Mouse (Mus musculus) lung, postnatal 25 days (tissue): ENCODE measurements around the gene Wnt16.
"Not testable (repeated sequence)": the region's sequence is repeated elsewhere in the genome, so short reads cannot be mapped to it uniquely, and the experiment has no call there.

Experiments
- DNase-seq: peaks from one replicate; pipeline ENCODE4 v3.0.0; 2022; ENCODE audit warnings: low spot score

Wnt16 gene

DNA sequence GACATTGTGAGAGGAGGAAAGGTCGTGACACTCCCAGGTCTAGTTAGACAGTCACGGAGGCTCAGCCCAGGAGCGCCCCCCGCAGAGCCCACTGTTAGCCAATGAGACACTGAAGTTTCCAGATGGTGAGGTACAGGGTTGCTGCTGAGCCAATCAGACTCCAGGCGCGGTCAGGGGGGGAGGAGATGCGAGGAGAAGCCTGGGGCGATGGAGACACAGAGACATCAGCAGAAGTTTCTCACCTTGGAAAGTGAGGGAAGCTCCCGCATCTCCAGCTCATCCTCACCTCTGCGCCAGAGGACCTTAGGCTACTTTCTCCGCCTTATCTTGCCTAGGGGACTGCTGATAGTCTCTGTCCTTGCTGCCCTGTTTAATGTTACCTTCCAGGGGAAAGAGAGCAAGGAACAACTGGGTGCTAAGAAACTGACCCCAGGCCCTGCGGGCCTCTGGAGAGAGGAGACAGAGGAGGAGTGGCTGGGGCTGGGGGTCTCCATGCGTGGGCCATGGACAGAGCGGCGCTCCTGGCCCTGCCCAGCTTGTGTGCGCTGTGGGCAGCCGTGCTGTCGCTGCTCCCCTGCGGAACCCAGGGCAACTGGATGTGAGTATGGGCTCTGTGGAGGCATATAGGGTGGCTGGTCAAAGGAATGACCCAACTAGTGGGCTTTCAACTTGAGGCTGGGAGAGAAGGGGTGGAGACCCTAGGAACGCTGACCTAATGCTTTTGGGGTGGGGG, at the start of gene Wnt16:
TSS of gene Wnt16 (plus strand) at position 224 of the 733 bp plus-strand sequence.
- DNase-seq, result no peak

DNA sequence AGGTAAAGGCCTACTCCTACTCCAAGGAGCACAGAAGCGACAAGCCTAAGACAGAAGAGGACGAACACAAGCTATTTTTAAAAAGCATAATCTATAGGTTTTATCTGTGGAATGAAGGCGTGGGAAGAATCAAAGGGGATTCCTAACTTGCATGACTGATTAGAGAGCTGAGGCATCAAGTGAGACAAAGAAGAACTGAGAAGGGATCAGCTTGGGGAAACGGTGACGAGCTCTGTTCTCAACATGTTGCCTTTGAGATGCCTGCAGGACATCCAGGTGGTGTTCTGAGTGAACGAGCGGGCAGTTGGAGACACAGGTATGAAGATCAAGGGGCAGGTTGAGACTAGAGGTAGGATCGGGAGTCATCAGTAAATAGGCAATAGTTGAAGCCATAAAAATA, 44.7 kb upstream of the Wnt16 start:
- no peak for DNase-seq

GRCm38 (mm10) chr6:22246696-22247095, 41.3 kb upstream of the Wnt16 start:
- no peak for DNase-seq

DNA sequence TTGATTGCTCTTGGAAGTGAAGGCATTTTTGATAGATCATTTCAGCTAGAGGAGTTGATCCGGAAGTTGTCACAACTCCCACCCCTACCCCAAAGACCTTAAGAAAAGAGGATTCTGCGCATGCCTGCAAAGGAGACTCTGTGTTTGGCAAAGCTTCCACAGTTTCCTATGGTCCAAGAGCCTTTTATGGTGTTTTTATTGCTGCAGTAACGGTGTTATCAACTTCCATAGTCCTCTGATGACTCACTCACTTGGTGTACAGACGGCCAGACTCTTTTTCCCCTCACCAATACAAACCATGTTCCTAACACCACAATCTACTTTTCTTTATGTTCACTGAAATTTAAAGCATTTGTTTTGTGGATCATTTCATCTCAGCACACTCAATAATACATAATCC, 29.2 kb upstream of the Wnt16 start:
- DNase-seq, result no peak

GRCm38 (mm10) chr6:22262519-22262918, 25.5 kb upstream of the Wnt16 start:
- no peak for DNase-seq

DNA sequence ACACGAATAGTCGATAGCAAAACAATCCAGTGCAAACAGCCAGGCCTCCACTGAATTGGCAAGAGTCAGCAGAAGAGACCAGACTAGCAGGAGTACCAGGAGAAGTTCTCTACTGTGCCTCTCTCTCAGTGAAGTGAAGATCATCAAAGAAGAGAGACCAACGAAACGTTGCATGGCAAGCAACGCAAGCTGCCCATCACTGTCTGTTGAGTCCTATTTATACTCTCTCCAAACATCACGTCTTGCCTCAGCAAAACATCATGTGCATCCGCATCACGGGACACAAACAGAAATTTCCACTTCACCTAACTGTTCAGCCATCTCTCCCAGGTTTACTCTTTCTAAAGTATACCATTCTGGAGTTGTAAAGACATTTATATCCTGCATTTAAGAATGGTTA, 23.9 kb upstream of the Wnt16 start:
- not testable (repeated sequence) for DNase-seq

DNA sequence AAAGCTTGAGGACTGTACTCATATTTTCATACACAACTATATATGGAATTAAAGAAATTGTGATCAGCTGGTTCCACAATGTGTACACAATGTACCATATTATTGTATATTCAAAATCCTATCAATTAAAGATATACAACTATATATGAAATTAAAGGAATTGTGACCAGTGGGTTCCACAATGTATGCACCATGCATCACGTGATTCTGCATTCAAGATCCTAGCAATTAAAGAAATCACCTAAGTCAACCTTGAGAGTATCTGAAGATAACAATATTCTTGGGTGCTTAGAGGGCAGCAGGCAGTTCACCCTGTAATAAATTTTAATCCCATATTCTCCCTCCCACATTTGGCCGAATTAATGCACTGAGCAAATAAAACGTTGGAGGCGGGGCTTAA, 22.0 kb upstream of the Wnt16 start:
- no peak for DNase-seq

DNA sequence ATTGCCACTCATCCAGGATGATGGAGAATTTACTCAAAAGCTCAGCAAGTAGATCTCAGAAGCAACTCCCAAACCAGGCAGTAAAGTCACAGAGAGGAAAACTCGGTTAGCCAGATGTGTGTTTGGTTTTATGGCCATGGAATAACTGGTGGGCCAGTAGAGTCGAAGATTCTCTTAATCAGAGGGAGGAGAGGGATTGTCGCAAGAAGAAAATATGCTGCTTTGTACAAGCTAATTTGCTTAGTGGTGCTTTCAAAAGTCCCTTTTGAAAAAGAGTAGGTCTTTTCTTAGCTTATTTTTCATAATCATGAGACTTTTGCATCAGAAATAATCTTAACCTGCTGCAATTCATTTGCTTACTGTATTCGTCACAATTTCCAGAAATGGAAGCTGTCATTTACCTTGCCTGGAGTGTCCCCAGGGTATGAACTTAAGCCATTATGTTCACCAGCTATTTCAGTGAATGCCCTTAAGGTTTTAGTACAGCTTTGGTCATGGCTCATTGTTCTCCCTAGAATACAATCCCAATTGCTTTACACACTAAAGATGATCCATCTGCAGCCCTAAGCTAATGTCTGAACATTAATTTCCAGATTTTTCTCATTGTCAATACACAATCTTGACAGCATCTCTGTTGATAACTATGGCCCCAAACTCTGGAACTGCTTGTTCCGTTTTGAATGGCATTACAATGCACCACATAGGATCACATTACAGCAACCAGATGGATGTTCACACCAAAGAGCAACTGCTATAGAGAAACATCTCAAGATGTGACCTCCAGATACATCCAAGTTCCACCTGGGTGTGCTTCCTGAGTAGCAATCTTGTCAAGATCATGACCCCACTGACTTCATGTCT, 20.0 kb upstream of the Wnt16 start:
- no peak for DNase-seq

DNA sequence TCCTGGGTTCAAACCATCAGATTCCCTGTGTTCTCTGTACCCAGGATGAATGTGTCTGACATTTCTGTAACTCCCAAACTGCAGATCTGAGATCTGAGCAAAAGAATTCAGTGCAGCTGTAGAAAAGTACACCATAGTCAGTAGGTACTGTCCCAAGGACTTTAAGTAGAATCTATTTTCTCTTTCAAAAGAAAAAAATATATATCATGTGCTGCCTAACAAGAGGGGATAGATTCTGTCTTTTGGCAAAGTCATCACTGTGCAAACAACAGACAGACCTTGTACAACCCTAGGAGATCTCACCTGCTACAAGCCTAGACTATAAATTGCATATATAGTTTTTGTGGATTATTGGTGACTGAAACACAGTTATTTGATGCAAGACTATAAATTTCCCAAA, 19.4 kb upstream of the Wnt16 start:
- DNase-seq, result no peak

GRCm38 (mm10) chr6:22269840-22270521, 18.0 kb upstream of the Wnt16 start:
- peak; percentile 13 for DNase-seq

- no peak for DNase-seq
These were observed 10.1 kb upstream of the Wnt16 start for GRCm38 (mm10) chr6:22277941-22278340.

- peak; percentile 21 for DNase-seq
These were observed 7.7 kb upstream of the Wnt16 start for GRCm38 (mm10) chr6:22280217-22280861.

DNA sequence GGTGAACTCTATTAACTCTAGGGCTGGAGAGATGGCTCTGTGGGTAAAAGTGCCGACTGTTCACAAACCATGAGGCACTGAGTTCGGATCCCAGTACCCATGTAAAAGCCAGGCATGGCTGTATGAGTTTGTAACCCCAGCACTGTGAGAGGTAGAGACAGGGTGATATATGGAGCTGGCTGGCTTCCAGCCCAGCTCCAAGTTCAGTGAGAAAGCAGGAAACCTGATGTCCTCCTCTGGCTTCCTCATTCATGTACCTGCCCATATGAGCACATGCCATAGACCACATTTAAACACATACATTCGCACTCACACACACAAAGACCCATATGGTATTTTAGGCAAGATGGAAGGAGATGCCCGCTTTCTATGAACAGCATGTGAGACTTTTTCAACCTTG, 5.6 kb upstream of the Wnt16 start:
- no peak for DNase-seq

DNA sequence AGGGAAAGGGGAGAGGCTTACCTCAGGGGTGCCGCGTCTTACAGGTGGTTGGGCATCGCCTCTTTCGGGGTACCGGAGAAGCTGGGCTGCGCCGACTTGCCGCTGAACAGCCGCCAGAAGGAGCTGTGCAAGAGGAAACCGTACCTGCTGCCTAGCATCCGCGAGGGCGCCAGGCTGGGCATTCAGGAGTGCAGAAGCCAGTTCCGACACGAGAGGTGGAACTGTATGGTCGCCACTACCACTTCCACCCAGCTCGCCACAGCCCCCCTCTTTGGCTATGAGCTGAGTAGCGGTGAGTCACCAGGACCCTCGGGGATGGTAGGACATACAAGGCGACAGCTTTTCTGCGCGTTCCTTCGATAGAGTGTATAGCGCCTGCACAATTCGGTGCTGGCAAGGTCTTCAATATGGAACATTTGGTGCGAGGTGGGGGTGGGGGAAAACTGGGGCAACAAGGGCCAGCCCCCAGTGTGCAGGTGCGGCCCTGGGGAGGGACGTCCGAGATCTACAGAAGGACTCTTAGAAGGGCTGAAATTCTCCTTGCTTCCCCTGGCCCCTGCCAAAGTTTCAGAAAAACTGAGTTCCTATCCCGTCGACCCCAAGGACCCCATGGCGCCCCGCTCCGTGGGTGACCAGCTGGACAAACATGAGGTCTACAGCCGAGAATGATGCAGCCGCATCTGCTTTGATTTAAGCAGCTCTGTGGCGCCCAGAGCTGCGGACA, 872 bp downstream of the Wnt16 start:
- peak; percentile 8 for DNase-seq

- DNase-seq, result no peak
These were observed 1.5 kb downstream of the Wnt16 start for GRCm38 (mm10) chr6:22289461-22290021.

GRCm38 (mm10) chr6:22290790-22291189, 2.8 kb downstream of the Wnt16 start:
- no peak for DNase-seq

- no peak for DNase-seq
These were observed 4.0 kb downstream of the Wnt16 start for GRCm38 (mm10) chr6:22292056-22292455.

GRCm38 (mm10) chr6:22293922-22294321, 5.9 kb downstream of the Wnt16 start:
- DNase-seq, result no peak

DNA sequence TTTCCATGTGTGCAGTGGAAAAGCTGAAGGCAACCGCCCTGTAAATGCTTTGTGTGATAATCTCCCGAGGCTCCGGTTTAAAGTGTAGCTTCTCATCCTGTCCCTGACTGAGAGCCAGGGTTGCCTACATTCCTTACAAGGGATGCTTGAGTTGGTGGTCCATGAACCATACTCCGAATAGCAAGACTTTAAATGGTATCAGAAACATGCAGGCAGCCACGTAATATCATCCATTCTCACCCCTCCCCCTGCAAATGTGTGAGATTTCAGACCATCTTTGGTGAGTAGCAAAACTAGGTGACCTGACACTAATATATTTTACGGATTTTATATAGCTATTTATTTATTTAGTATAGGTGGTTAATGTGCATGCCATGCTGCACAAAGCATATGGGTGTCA, 9.0 kb downstream of the Wnt16 start:
- DNase-seq, result no peak

DNA sequence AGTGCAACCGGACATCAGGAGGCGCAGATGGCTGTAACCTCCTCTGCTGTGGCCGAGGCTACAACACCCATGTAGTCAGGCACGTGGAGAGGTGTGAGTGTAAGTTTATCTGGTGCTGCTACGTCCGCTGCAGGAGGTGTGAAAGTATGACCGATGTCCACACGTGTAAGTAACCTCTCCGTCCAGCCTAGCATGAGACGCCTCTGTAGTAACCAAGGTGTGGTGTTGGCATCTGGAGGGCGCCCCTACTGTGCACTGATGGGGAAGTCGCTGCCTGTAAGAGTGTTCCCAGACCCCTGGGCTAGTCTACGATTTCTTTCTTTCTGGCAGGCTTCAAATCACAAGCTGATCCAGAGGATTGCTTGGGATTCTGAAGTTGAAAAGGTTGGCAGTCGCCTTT, 10.0 kb downstream of the Wnt16 start:
- no peak for DNase-seq

DNA sequence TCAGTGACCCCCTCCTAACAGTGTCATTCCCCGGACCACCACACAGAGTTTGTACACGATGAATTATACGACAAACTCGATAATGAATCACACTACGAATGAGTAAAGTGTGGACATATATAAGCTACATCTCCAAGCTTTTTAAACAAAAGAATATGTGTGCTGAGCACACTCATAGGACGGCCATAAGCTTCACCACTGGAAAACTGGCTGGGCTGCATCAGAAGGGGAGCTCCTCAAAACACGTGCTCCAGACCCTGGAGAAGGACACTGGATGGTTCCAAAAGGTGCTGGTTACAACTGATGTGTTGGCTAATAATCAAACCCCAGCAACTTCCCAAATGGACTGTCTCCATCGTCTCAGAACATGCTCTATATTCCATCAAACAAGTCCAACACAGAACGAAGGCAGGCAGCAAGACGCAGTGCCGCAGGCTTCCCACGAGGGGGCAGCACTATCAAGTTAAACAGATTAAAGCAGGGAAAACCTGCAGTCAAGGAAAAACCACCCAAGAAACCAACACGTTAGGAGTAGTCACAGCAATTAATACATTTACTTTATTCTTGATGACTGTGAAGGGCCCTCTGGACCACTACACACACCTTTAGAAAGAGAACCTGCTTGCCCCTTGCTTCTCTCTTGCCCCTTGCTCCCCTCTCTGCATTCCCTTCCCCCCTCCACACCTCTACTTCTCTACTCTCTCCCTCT, 37.5 kb downstream of the Wnt16 start:
- peak; percentile 76 for DNase-seq
